Comparison of ENCODE assay signal across 8 mouse cellular contexts in genomic region chr2:44956232-44956631, GRCm38 (mm10). TPM values are rescaled to one million over a fixed set of nuclear protein-coding genes. Genes with fewer than 3 reads are reported as not detected.
DNase-seq lines count a peak whose midpoint lies in the region; ATAC-seq and TF ChIP-seq lines count a peak whose summit lies in the region.

No protein-coding gene starts in this region.

- peak; percentile 86 for ATAC-seq in frontal cortex, adult (ENCODE audit: low TSS enrichment)
- ATAC-seq in intestine, embryonic 16.5 days: peak; percentile 62
- ATAC-seq in stomach, embryonic 15.5 days (ENCODE audit: insufficient read depth, low FRiP score, low read depth): no peak

- H3K36me3 ChIP-seq in liver, adult 2 months (ENCODE audit: control insufficient read depth, insufficient read depth, low read length): no peaks in the 10 kb centered on the region
- no peaks in the 10 kb centered on the region for H3K36me3 ChIP-seq in intestine, embryonic 16.5 days (ENCODE audit: control insufficient read depth, insufficient read depth, low read length)
- H3K36me3 ChIP-seq in stomach, embryonic 15.5 days: no peaks in the 10 kb centered on the region

- intact Hi-C loops in left cerebral cortex, postnatal 4 days (cut with DNase I): no loop called here

- H3K4me3 ChIP-seq in liver, adult 2 months (ENCODE audit: insufficient read depth, low read depth, low read length): no peak overlapping the region
- no peak overlapping the region for H3K4me3 ChIP-seq in intestine, embryonic 16.5 days (ENCODE audit: low read length)
- no peak overlapping the region for H3K4me3 ChIP-seq in stomach, embryonic 15.5 days (replicated peaks)
- H3K4me3 ChIP-seq in cerebellum, adult 2 months (replicated peaks; ENCODE audit: insufficient read depth, low read depth, low read length): no peak overlapping the region

- no peak for TF ChIP-seq CTCF in liver, adult 2 months (IDR thresholded peaks at IDR 0.05; ENCODE audit: low read depth, low read length)
- no peak for TF ChIP-seq CTCF in cerebellum, adult 2 months (IDR thresholded peaks at IDR 0.05; ENCODE audit: borderline replicate concordance, insufficient read depth, low read depth, low read length)

- H3K27ac ChIP-seq in liver, adult 2 months (replicated peaks; ENCODE audit: insufficient read depth, low read depth, low read length): no peak overlapping the region
- peak overlapping the region; percentile 26; the same call in 1 of the 2 replicates for H3K27ac ChIP-seq in intestine, embryonic 16.5 days (ENCODE audit: low read length)
- peak overlapping the region; percentile 40; the same call in 1 of the 2 replicates for H3K27ac ChIP-seq in stomach, embryonic 15.5 days
- H3K27ac ChIP-seq in cerebellum, adult 2 months (ENCODE audit: insufficient read depth, low read length): no peak overlapping the region

- H3K27me3 ChIP-seq in liver, adult 2 months (ENCODE audit: control insufficient read depth, insufficient read depth, low read length): no peaks in the 10 kb centered on the region
- H3K27me3 ChIP-seq in intestine, embryonic 16.5 days (replicated peaks; ENCODE audit: control insufficient read depth, insufficient read depth, low read length): no peaks in the 10 kb centered on the region
- H3K27me3 ChIP-seq in stomach, embryonic 15.5 days (replicated peaks): no peaks in the 10 kb centered on the region
- no peaks in the 10 kb centered on the region for H3K27me3 ChIP-seq in cerebellum, adult 2 months (ENCODE audit: control insufficient read depth, insufficient read depth, low read length)

- no peak overlapping the region for H3K4me2 ChIP-seq in intestine, embryonic 16.5 days (ENCODE audit: low read depth, low read length)
- H3K4me2 ChIP-seq in stomach, embryonic 15.5 days: no peak overlapping the region

- no peaks in the 10 kb centered on the region for H3K79me2 ChIP-seq in liver, adult 2 months (ENCODE audit: control insufficient read depth, insufficient read depth, low read length)

- 50% methylated on average over 3 of the region's 3 CpGs for WGBS in liver, adult 2 months
- 36% methylated on average over 3 of the region's 3 CpGs for WGBS in intestine, embryonic 16.5 days
- WGBS in stomach, embryonic 15.5 days: 27% methylated on average over 3 of the region's 3 CpGs
- 66% methylated on average over 3 of the region's 3 CpGs for WGBS in cerebellum, adult 2 months

- DNase-seq in frontal cortex, postnatal 10 days (ENCODE audit: low spot score in 2 of 2): no peak
- peak; percentile 54 for DNase-seq in liver, adult 2 months (ENCODE audit: extremely low read depth, low read depth, low spot score)
- DNase-seq in liver: no peak
- DNase-seq in cerebellum, adult 2 months: no peak
- no peak for DNase-seq in left cerebral cortex, postnatal 4 days

- H3K9ac ChIP-seq in liver, adult 2 months (ENCODE audit: low read depth, low read length): no peak overlapping the region
- H3K9ac ChIP-seq in intestine, embryonic 16.5 days (ENCODE audit: low read depth, low read length): no peak overlapping the region
- no peak overlapping the region for H3K9ac ChIP-seq in stomach, embryonic 15.5 days

- no peaks in the 10 kb centered on the region for H3K9me3 ChIP-seq in intestine, embryonic 16.5 days (ENCODE audit: control insufficient read depth, low read length)
- H3K9me3 ChIP-seq in stomach, embryonic 15.5 days: no peaks in the 10 kb centered on the region

- TF ChIP-seq POLR2A in liver, adult 2 months (IDR thresholded peaks at IDR 0.05; ENCODE audit: extremely low read depth, insufficient read depth, low read length): no peak
- no peak for TF ChIP-seq POLR2A in cerebellum, adult 2 months (IDR thresholded peaks at IDR 0.05; ENCODE audit: borderline replicate concordance, insufficient read depth, low read length)

- peaks cover 17% of the 10 kb centered on the region; the same call in 1 of the 2 replicates for H3K4me1 ChIP-seq in liver, adult 2 months (ENCODE audit: control insufficient read depth, insufficient read depth, low read length)
- peaks cover 6% of the 10 kb centered on the region; the same call in 1 of the 2 replicates for H3K4me1 ChIP-seq in intestine, embryonic 16.5 days (ENCODE audit: control insufficient read depth, insufficient read depth, low read length)
- H3K4me1 ChIP-seq in stomach, embryonic 15.5 days: no peaks in the 10 kb centered on the region
- H3K4me1 ChIP-seq in cerebellum, adult 2 months (ENCODE audit: control insufficient read depth, insufficient read depth, low read length): no peaks in the 10 kb centered on the region

RNA-seq across cellular contexts. Expression of gene Gtdc1, which starts 28.8 kb away (rescaled TPM):
- total RNA-seq in liver, adult 2 months (2014; rRNA removed): 9.3 and 14.3 TPM in 2 replicates
- polyA plus RNA-seq in liver, adult 2 months (2012; rRNA removed): 2.3 and 2.9 TPM in 2 replicates
- polyA plus RNA-seq in intestine, embryonic 16.5 days (2015; fragmentation: Nextera tagmentation; extraction: Ambion mirVana): 6.6 and 9.2 TPM in 2 replicates
- 12.6 and 13.1 TPM in 2 replicates for polyA plus RNA-seq in stomach, embryonic 15.5 days (2015; fragmentation: Nextera tagmentation; extraction: Ambion mirVana)
- polyA plus RNA-seq in cerebellum, adult 2 months (2012; rRNA removed): 23.3 and 24.2 TPM in 2 replicates
- 100 to 1,000 TPM; 103 to 108 TPM for total RNA-seq in left cerebral cortex, postnatal 4 days (2021)

Comparison
In these comparisons a context has a peak if more than half of its experiments do, and no peak if none do; other contexts are left out.
1. H3K27ac ChIP-seq: peak in intestine, embryonic 16.5 days (single experiment) and stomach, embryonic 15.5 days (single experiment); none in liver, adult 2 months (single experiment) and cerebellum, adult 2 months (single experiment).